In genomic region chr8:122656056-122656999, GRCm38 (mm10) we compare ENCODE assay signal across 10 mouse cellular contexts. TPM values are rescaled to one million over a fixed set of nuclear protein-coding genes. Genes with fewer than 3 reads are reported as not detected.
A peak's percentile ranks its signal among the peaks of the same experiment; 100 is the strongest.
DNase-seq lines count a peak whose midpoint lies in the region; TF ChIP-seq lines count a peak whose summit lies in the region.
"Had no signal": no experiment of that assay in that cellular context is flagged by ENCODE, and none has a peak within 500 bp of the region (broad histone marks: within the 10 kb centered on the region; RNA-seq: fewer than 3 reads in every experiment).

No protein-coding gene starts in this region.

- H3K36me3 ChIP-seq in myocyte (ENCODE audit: control insufficient read depth, insufficient read depth) = no peaks in the 10 kb centered on the region
- H3K36me3 ChIP-seq: midbrain, embryonic 12.5 days had no signal

- peak overlapping the region; percentile 44 for H3K4me2 ChIP-seq in myocyte (ENCODE audit: low read depth)
- H3K4me2 ChIP-seq: midbrain, embryonic 12.5 days had no signal

- H3K4me3 ChIP-seq in myocyte = no peak overlapping the region
- H3K4me3 ChIP-seq: layer of hippocampus, adult 2 months; midbrain, embryonic 12.5 days had no signal

- TF ChIP-seq POLR2A in myocyte (IDR thresholded peaks at IDR 0.05; ENCODE audit: insufficient read length, low read depth) = no peak

- intact Hi-C loops in left cerebral cortex, postnatal 4 days (cut with DNase I) = no loop called here

- peak; percentile 43 for DNase-seq in gastrocnemius, postnatal 25 days
- DNase-seq in gastrocnemius, postnatal 4 days (ENCODE audit: low spot score in 2 of 2) = no peak
- peak; percentile 84 for DNase-seq in adrenal gland, postnatal 25 days
- peak; percentile 81 for DNase-seq in heart, postnatal 4 days
- no peak for DNase-seq in left cerebral cortex, postnatal 4 days
- DNase-seq in T-cell, adult 2 months (ENCODE audit: low spot score) = no peak
- DNase-seq in cerebellum, adult 9-10 months = no peak

- no peak overlapping the region for H3ac ChIP-seq in myocyte (ENCODE audit: control insufficient read depth, insufficient read length)

- no peaks in the 10 kb centered on the region for H3K27me3 ChIP-seq in myocyte (ENCODE audit: control insufficient read depth, insufficient read depth, insufficient read length)

- H3K79me2 ChIP-seq in myocyte (ENCODE audit: control insufficient read depth, insufficient read depth) = no peaks in the 10 kb centered on the region

TF ChIP-seq in myocyte, 11 proteins besides CTCF, POLR2A, EP300 and RAD21:
- TF ChIP-seq TCF12 (IDR thresholded peaks at IDR 0.05; ENCODE audit: insufficient read depth, poor library complexity, severe bottlenecking) (no peak), SRF (IDR thresholded peaks at IDR 0.05; ENCODE audit: control insufficient read depth, insufficient read length, low read depth) (no peak), TCF3 (IDR thresholded peaks at IDR 0.05; ENCODE audit: insufficient read length, low read depth) (no peak), CEBPB (IDR thresholded peaks at IDR 0.05; ENCODE audit: insufficient read depth, poor library complexity, severe bottlenecking) (peak; percentile 93), USF1 (IDR thresholded peaks at IDR 0.05; ENCODE audit: low read depth) (no peak), MAX (IDR thresholded peaks at IDR 0.05; ENCODE audit: low read depth) (no peak), MYOD1 (IDR thresholded peaks at IDR 0.05; ENCODE audit: control insufficient read depth in 1 of 3, insufficient read length in 2 of 3, low read depth in 2 of 3) (no peak)

RNA-seq across cellular contexts. Expression of gene Pabpn1l, which starts 33.8 kb away (rescaled TPM):
- total RNA-seq in gastrocnemius, postnatal 25 days (2021) = not detected
- not detected for total RNA-seq in gastrocnemius, postnatal 4 days (2021)
- not detected in 2 replicates for total RNA-seq in adrenal gland, postnatal 25 days (2021)
- total RNA-seq in heart, postnatal 4 days (2021) = not detected
- 0.55 TPM for polyA plus RNA-seq in myocyte (2012; fragmentation: generic; extraction: Trizol)
- total RNA-seq in left cerebral cortex, postnatal 4 days (2021) = not detected
- polyA plus RNA-seq: midbrain, embryonic 12.5 days had no signal

RNA-seq across cellular contexts. Expression of gene Cbfa2t3, which starts 42.6 kb away (rescaled TPM):
- total RNA-seq in gastrocnemius, postnatal 25 days (2021) = 10 to 100 TPM; 19.0 to 27.8 TPM
- total RNA-seq in gastrocnemius, postnatal 4 days (2021) = 10 to 100 TPM; 18.9 TPM
- total RNA-seq in adrenal gland, postnatal 25 days (2021) = 12.2 and 14.1 TPM in 2 replicates
- 10 to 100 TPM; 17.3 to 19.3 TPM for total RNA-seq in heart, postnatal 4 days (2021)
- polyA plus RNA-seq in myocyte (2012; fragmentation: generic; extraction: Trizol) = 29.5 TPM
- total RNA-seq in left cerebral cortex, postnatal 4 days (2021) = 10 to 100 TPM; 20.7 to 20.8 TPM

RNA-seq across cellular contexts. Expression of gene Trappc2l, which starts 44.9 kb away (rescaled TPM):
- 10 to 100 TPM; 37.9 to 40.3 TPM for total RNA-seq in gastrocnemius, postnatal 25 days (2021)
- 10 to 100 TPM; 45.6 to 49.6 TPM for total RNA-seq in gastrocnemius, postnatal 4 days (2021)
- 57.9 and 63.3 TPM in 2 replicates for total RNA-seq in adrenal gland, postnatal 25 days (2021)
- 10 to 100 TPM; 48.7 to 56.3 TPM for total RNA-seq in heart, postnatal 4 days (2021)
- polyA plus RNA-seq in myocyte (2012; fragmentation: generic; extraction: Trizol) = 95.7 TPM
- total RNA-seq in left cerebral cortex, postnatal 4 days (2021) = 10 to 100 TPM; 63.8 to 74.6 TPM

RNA-seq across cellular contexts. Expression of gene Galns, which starts 45.1 kb away (rescaled TPM):
- 1 to 10 TPM; 1.3 to 1.8 TPM for total RNA-seq in gastrocnemius, postnatal 25 days (2021)
- 10 to 100 TPM in 1 of 2 experiments, 1 to 10 TPM in 1; 9.7 to 10.3 TPM for total RNA-seq in gastrocnemius, postnatal 4 days (2021)
- 6.2 and 7.3 TPM in 2 replicates for total RNA-seq in adrenal gland, postnatal 25 days (2021)
- 10 to 100 TPM in 1 of 2 experiments, 1 to 10 TPM in 1; 9.2 to 10.6 TPM for total RNA-seq in heart, postnatal 4 days (2021)
- 17.6 TPM for polyA plus RNA-seq in myocyte (2012; fragmentation: generic; extraction: Trizol)
- total RNA-seq in left cerebral cortex, postnatal 4 days (2021) = 10 to 100 TPM; 10.3 to 10.7 TPM

Comparison
In these comparisons a context has a peak if more than half of its experiments do, and no peak if none do; other contexts are left out.
1. DNase-seq: peak in gastrocnemius, postnatal 25 days (single experiment), adrenal gland, postnatal 25 days (single experiment) and heart, postnatal 4 days (single experiment); none in gastrocnemius, postnatal 4 days (0 of 2), left cerebral cortex, postnatal 4 days (single experiment), T-cell, adult 2 months (single experiment) and cerebellum, adult 9-10 months (single experiment).